Mouse (Mus musculus) liver, adult 2 months (tissue): ENCODE results near the gene Nbea.

Experiments
- CTCF ChIP-seq: fragments of 200-500 bp; IDR thresholded peaks from 2 replicates; pipeline ENCODE4 v1.5.1; 2011; ENCODE audit warnings: low read depth, low read length, control low read depth
- POLR2A ChIP-seq: fragments of 200-500 bp; IDR thresholded peaks from 2 replicates; pipeline ENCODE4 v1.6.1; 2011; ENCODE audit warnings: low read length, control low read depth; ENCODE audit not compliant: insufficient read depth; ENCODE audit errors: extremely low read depth

GRCm38 (mm10) chr3:55693073-55693472 is 490.4 kb downstream of the Nbea start:
- no peak for TF ChIP-seq CTCF
- no peak for TF ChIP-seq POLR2A
